Mouse (Mus musculus) midbrain, postnatal 0 days (tissue): Measurements from ENCODE around the gene Irak3. TPM values are rescaled to one million over a fixed set of nuclear protein-coding genes. Genes with fewer than 3 reads are reported as not detected.

Experiments
- ATAC-seq: fragments of 200-750 bp; cut with Nextera tagmentation; 2 replicates; pipeline ENCODE4 v1.8.0; 2017; ENCODE audit warnings: moderate number of reproducible peaks, mild to moderate bottlenecking, moderate TSS enrichment, moderate library complexity; ENCODE audit not compliant: low FRiP score
- DNase-seq: peaks from one replicate; pipeline ENCODE4 v3.0.0-alpha.2; 2015; ENCODE audit warnings: low spot score
- H3K27ac ChIP-seq: fragments of 300-500 bp; sonication (generic); 2 replicates; pipeline ENCODE4 v1.5.1; 2014; ENCODE audit warnings: low read depth, mild to moderate bottlenecking, low read length, mixed read lengths
- H3K27me3 ChIP-seq: fragments of 300-500 bp; sonication (generic); 2 replicates; pipeline ENCODE4 v1.6.1; 2014; ENCODE audit warnings: low read length, control low read depth, mixed read lengths; ENCODE audit not compliant: insufficient read depth
- H3K36me3 ChIP-seq: fragments of 300-500 bp; sonication (generic); 2 replicates; pipeline ENCODE4 v1.6.1; 2014; ENCODE audit warnings: low read length, control low read depth, mixed read lengths; ENCODE audit not compliant: insufficient read depth
- H3K4me1 ChIP-seq: fragments of 300-500 bp; sonication (generic); 2 replicates; pipeline ENCODE4 v1.6.1; 2014; ENCODE audit warnings: mild to moderate bottlenecking, control low read depth, antibody characterized with exemption, low read length, mixed read lengths; ENCODE audit not compliant: insufficient read depth
- H3K4me2 ChIP-seq: fragments of 300-500 bp; sonication (generic); 2 replicates; pipeline ENCODE4 v1.6.1; 2014; ENCODE audit warnings: low read depth, mild to moderate bottlenecking, low read length, mixed read lengths; ENCODE audit not compliant: poor library complexity, severe bottlenecking
- H3K4me3 ChIP-seq: fragments of 300-500 bp; sonication (generic); 2 replicates; pipeline ENCODE4 v1.5.1; 2014; ENCODE audit warnings: low read depth, mild to moderate bottlenecking, low read length, moderate library complexity
- H3K9ac ChIP-seq: fragments of 300-500 bp; sonication (generic); replicated peaks from 2 replicates; pipeline ENCODE4 v1.6.1; 2014; ENCODE audit warnings: mild to moderate bottlenecking, low read length, moderate library complexity, mixed read lengths; ENCODE audit not compliant: poor library complexity, severe bottlenecking
- H3K9me3 ChIP-seq: fragments of 300-500 bp; sonication (generic); 2 replicates; pipeline ENCODE4 v1.6.1; 2016; ENCODE audit warnings: low read length, control low read depth
- CTCF ChIP-seq: IDR thresholded peaks from 2 replicates; pipeline ENCODE4 v1.5.1; 2016; ENCODE audit warnings: antibody characterized with exemption, mild to moderate bottlenecking
- WGBS: fragments of 180-500 bp; shearing (Covaris S2); extraction: QIAGEN DNeasy Blood & Tissue Kit; methylation state at CpG from one replicate; pipeline ENCODE4 v1.1.7; 2014; 5-methylcytosine and 5-hydroxymethylcytosine counted together
- polyA plus RNA-seq: library from polyadenylated mRNA; unstranded; fragments of >200 nt; fragmentation: Nextera tagmentation; extraction: Ambion mirVana; gene quantifications from 2 replicates; pipeline ENCODE4 v1.2.1, GENCODE M21; 2015
- total RNA-seq: library from RNA; depleted of rRNA; stranded (reverse); fragments of >200 nt; gene quantifications from 2 replicates; pipeline ENCODE4 v1.2.3, GENCODE M21; 2014

The Irak3 gene
- total and polyA plus RNA-seq, 2 experiments from 2014 or later: 0.19 to 0.60 TPM

GRCm38 (mm10) chr10:120197061-120197835 lies 4.7 kb downstream of the Irak3 start:
- DNase-seq (no peak), ATAC-seq (no peak)
- H3K27me3 ChIP-seq: peaks cover 10% of the 10 kb centered on the region; the same call in 1 of the 2 replicates
- H3K36me3 ChIP-seq: no peaks in the 10 kb centered on the region
- no peak overlapping the region for H3K9ac ChIP-seq
- no peak overlapping the region for H3K4me2 ChIP-seq
- H3K27ac ChIP-seq: no peak overlapping the region
- no peak overlapping the region for H3K4me3 ChIP-seq
- no peaks in the 10 kb centered on the region for H3K9me3 ChIP-seq
- no peak for TF ChIP-seq CTCF
- H3K4me1 ChIP-seq: no peaks in the 10 kb centered on the region
- WGBS: 82% methylated on average over 14 of the region's 14 CpGs

- Histone ChIP-seq H3K36me3 (no peaks in the 10 kb centered on the region), H3K4me1 (no peaks in the 10 kb centered on the region), H3K4me2 (no peak overlapping the region), H3K9me3 (no peaks in the 10 kb centered on the region), H3K27me3 (no peaks in the 10 kb centered on the region), H3K9ac (no peak overlapping the region), H3K27ac (no peak overlapping the region), H3K4me3 (no peak overlapping the region)
- TF ChIP-seq CTCF: no peak
- no peak for DNase-seq
- WGBS: 97% methylated on average over 8 of the region's 8 CpGs
- ATAC-seq: no peak
These were observed 8.7 kb downstream of the Irak3 start for GRCm38 (mm10) chr10:120193255-120193654.

GRCm38 (mm10) chr10:120192278-120192677 lies 9.7 kb downstream of the Irak3 start:
- Histone ChIP-seq H3K9ac (no peak overlapping the region), H3K9me3 (no peaks in the 10 kb centered on the region), H3K4me3 (no peak overlapping the region), H3K27me3 (no peaks in the 10 kb centered on the region), H3K36me3 (no peaks in the 10 kb centered on the region), H3K27ac (no peak overlapping the region), H3K4me1 (no peaks in the 10 kb centered on the region), H3K4me2 (no peak overlapping the region)
- no peak for ATAC-seq
- WGBS: 92% methylated on average over 4 of the region's 4 CpGs
- DNase-seq: no peak
- no peak for TF ChIP-seq CTCF

GRCm38 (mm10) chr10:120191165-120191564 lies 10.8 kb downstream of the Irak3 start:
- H3K9me3 ChIP-seq: no peaks in the 10 kb centered on the region
- H3K4me2 ChIP-seq: no peak overlapping the region
- no peaks in the 10 kb centered on the region for H3K27me3 ChIP-seq
- no peaks in the 10 kb centered on the region for H3K36me3 ChIP-seq
- DNase-seq (no peak), ATAC-seq (no peak)
- H3K27ac ChIP-seq: no peak overlapping the region
- 87% methylated on average over 6 of the region's 6 CpGs for WGBS
- no peaks in the 10 kb centered on the region for H3K4me1 ChIP-seq
- TF ChIP-seq CTCF: no peak
- no peak overlapping the region for H3K9ac ChIP-seq
- H3K4me3 ChIP-seq: no peak overlapping the region

GRCm38 (mm10) chr10:120189782-120190181 lies 12.1 kb downstream of the Irak3 start:
- no peaks in the 10 kb centered on the region for H3K36me3 ChIP-seq
- 21% methylated on average over 6 of the region's 6 CpGs for WGBS
- no peak overlapping the region for H3K4me3 ChIP-seq
- no peak for TF ChIP-seq CTCF
- H3K27ac ChIP-seq: no peak overlapping the region
- no peaks in the 10 kb centered on the region for H3K4me1 ChIP-seq
- H3K9me3 ChIP-seq: no peaks in the 10 kb centered on the region
- no peaks in the 10 kb centered on the region for H3K27me3 ChIP-seq
- no peak for DNase-seq
- ATAC-seq: no peak
- H3K4me2 ChIP-seq: no peak overlapping the region
- H3K9ac ChIP-seq: no peak overlapping the region

DNA sequence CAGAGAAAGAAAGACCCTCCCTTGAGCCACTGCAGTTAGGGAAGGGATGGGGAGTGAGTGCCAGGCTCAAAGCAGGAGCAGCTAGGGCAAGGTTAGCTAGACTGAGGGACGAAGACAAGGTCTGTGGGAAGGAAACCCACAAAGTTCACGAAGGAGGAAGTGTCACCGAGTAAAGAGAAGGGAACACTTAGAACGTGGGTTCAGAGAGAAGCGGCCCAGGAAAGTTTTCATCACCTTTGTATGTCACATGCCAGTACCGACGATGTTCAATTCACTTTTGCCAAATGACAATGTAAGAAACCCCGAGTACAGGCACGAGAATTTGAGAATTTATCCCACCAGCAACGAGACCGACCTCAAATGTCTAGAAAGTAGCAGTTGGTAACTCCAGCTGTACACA lies 12.7 kb downstream of the Irak3 start:
- ATAC-seq (no peak), DNase-seq (no peak)
- no peak for TF ChIP-seq CTCF
- no peak overlapping the region for H3K9ac ChIP-seq
- H3K27me3 ChIP-seq: no peaks in the 10 kb centered on the region
- H3K4me3 ChIP-seq: no peak overlapping the region
- no peak overlapping the region for H3K4me2 ChIP-seq
- H3K9me3 ChIP-seq: no peaks in the 10 kb centered on the region
- no peaks in the 10 kb centered on the region for H3K4me1 ChIP-seq
- H3K27ac ChIP-seq: no peak overlapping the region
- 55% methylated on average over 11 of the region's 11 CpGs for WGBS
- H3K36me3 ChIP-seq: no peaks in the 10 kb centered on the region
